ENCODE assay signal across 8 mouse cellular contexts in the genomic region with DNA sequence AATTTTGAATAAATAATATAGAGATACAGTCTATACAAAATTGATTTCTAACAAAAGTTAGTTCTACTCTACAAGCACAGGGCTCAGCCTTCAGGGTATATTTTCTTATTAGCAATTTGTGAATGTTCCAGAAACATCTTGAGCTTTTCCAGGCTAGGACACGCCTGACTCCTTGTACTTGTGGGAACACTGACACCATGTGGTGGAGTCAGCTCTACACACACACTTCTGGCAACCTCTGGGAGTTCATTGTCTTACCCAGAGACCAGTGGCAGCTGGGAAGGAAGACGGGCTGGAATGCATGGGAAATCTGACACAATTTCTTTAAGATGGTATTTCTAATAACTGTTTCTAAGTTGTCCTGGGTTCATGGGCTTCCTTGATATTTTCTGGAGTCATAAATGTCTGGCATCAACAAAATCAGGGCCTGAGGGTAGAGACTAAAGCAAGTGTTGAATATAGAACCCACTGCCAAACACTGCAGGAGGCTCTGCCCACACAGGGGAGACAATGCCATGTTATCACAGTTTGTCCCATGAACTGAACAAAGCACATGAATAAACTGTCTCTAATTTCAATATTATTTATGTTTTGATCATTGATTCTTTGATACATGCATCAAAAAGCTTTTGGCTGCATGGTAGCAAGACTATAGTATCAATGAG.
DNase-seq lines count a peak whose midpoint lies in the region; ATAC-seq and TF ChIP-seq lines count a peak whose summit lies in the region.

No protein-coding gene starts in this region.

- no peak overlapping the region for H3K4me3 ChIP-seq in intestine, embryonic 16.5 days (ENCODE audit: low read length)
- no peak overlapping the region for H3K4me3 ChIP-seq in midbrain, embryonic 15.5 days
- H3K4me3 ChIP-seq in testis, adult 2 months (ENCODE audit: control insufficient read depth, low read depth, low read length) = no peak overlapping the region

- H3K27ac ChIP-seq in intestine, embryonic 16.5 days (ENCODE audit: low read length) = no peak overlapping the region
- no peak overlapping the region for H3K27ac ChIP-seq in midbrain, embryonic 15.5 days
- no peak overlapping the region for H3K27ac ChIP-seq in testis, adult 2 months (ENCODE audit: control insufficient read depth, insufficient read depth, low read depth, low read length)

- no peaks in the 10 kb centered on the region for H3K36me3 ChIP-seq in intestine, embryonic 16.5 days (ENCODE audit: control insufficient read depth, insufficient read depth, low read length)
- H3K36me3 ChIP-seq in midbrain, embryonic 15.5 days (replicated peaks) = no peaks in the 10 kb centered on the region
- H3K36me3 ChIP-seq in testis, adult 2 months (ENCODE audit: control insufficient read depth, insufficient read depth, low read length) = no peaks in the 10 kb centered on the region

- 18% methylated on average over 2 of the region's 2 CpGs for WGBS in intestine, embryonic 16.5 days
- WGBS in midbrain, embryonic 15.5 days = 12% methylated on average over 2 of the region's 2 CpGs

- peak; percentile 94 for ATAC-seq in intestine, embryonic 16.5 days
- ATAC-seq in midbrain, embryonic 15.5 days (replicated peaks) = peak; percentile 94
- ATAC-seq in erythroid progenitor cell, adult 5-6 weeks (replicated peaks; ENCODE audit: low FRiP score, poor library complexity, severe bottlenecking) = no peak

- intact Hi-C loops in left cerebral cortex, postnatal 14 days (cut with DNase I) = loop anchor here (5.0 kb wide), 3 partner anchors 42 to 537 kb away; no protein-coding TSS in a partner anchor

- no peak overlapping the region for H3K9ac ChIP-seq in intestine, embryonic 16.5 days (ENCODE audit: low read depth, low read length)
- no peak overlapping the region for H3K9ac ChIP-seq in midbrain, embryonic 15.5 days

- TF ChIP-seq CTCF in testis, adult 2 months (IDR thresholded peaks at IDR 0.05; ENCODE audit: control insufficient read depth, insufficient read depth, insufficient replicate concordance, low read depth, low read length) = peak; percentile 38; the same call in 1 of the 2 replicates

- TF ChIP-seq POLR2A in testis, adult 2 months (IDR thresholded peaks at IDR 0.05; ENCODE audit: control insufficient read depth, low read depth, low read length) = no peak

- H3K4me1 ChIP-seq in intestine, embryonic 16.5 days (ENCODE audit: control insufficient read depth, insufficient read depth, low read length) = peaks cover 4% of the 10 kb centered on the region
- H3K4me1 ChIP-seq in midbrain, embryonic 15.5 days = no peaks in the 10 kb centered on the region
- H3K4me1 ChIP-seq in testis, adult 2 months (ENCODE audit: control insufficient read depth, insufficient read depth, low read length) = no peaks in the 10 kb centered on the region

- no peaks in the 10 kb centered on the region for H3K9me3 ChIP-seq in intestine, embryonic 16.5 days (ENCODE audit: control insufficient read depth, low read length)
- no peaks in the 10 kb centered on the region for H3K9me3 ChIP-seq in midbrain, embryonic 15.5 days

- no peaks in the 10 kb centered on the region for H3K27me3 ChIP-seq in intestine, embryonic 16.5 days (replicated peaks; ENCODE audit: control insufficient read depth, insufficient read depth, low read length)
- no peaks in the 10 kb centered on the region for H3K27me3 ChIP-seq in midbrain, embryonic 15.5 days (replicated peaks)
- no peaks in the 10 kb centered on the region for H3K27me3 ChIP-seq in testis, adult 2 months (ENCODE audit: control insufficient read depth, insufficient read depth, low read length)

- DNase-seq in R1 (ENCODE audit: low read depth, low spot score) = peak; percentile 68
- DNase-seq in embryo, embryonic 10.5 days (ENCODE audit: low spot score) = peak; percentile 79
- DNase-seq in gastrocnemius, postnatal 4 days (ENCODE audit: low spot score in 2 of 2) = peak; percentile 25 to 54
- peak; percentile 70 to 81 for DNase-seq in left cerebral cortex, postnatal 14 days (ENCODE audit: low spot score in 2 of 2)

- H3K4me2 ChIP-seq in intestine, embryonic 16.5 days (ENCODE audit: low read depth, low read length) = no peak overlapping the region
- H3K4me2 ChIP-seq in midbrain, embryonic 15.5 days = no peak overlapping the region
